Mouse (Mus musculus) embryonic facial prominence, embryonic 11.5 days (tissue): ENCODE results near the gene Traf4. TPM values are rescaled to one million over a fixed set of nuclear protein-coding genes. Genes with fewer than 3 reads are reported as not detected.

Experiments
- ATAC-seq: fragments of 200-750 bp; cut with Nextera tagmentation; replicated peaks from 2 replicates; pipeline ENCODE4 v1.8.0; 2017; ENCODE audit warnings: low read depth; ENCODE audit not compliant: insufficient number of reproducible peaks, low FRiP score, low TSS enrichment
- DNase-seq: peaks from one replicate; pipeline ENCODE4 v3.0.0-alpha.2; 2015; ENCODE audit warnings: low spot score
- H3K27ac ChIP-seq: fragments of 300-500 bp; sonication (generic); replicated peaks from 2 replicates; pipeline ENCODE4 v1.5.1; 2014; ENCODE audit warnings: mild to moderate bottlenecking, low read depth, low read length, control low read depth
- H3K27me3 ChIP-seq: fragments of 300-500 bp; sonication (generic); 2 replicates; pipeline ENCODE4 v1.6.1; 2014; ENCODE audit warnings: mild to moderate bottlenecking, low read length, moderate library complexity, mixed read lengths; ENCODE audit not compliant: control insufficient read depth, insufficient read depth
- H3K36me3 ChIP-seq: fragments of 300-500 bp; sonication (generic); replicated peaks from 2 replicates; pipeline ENCODE4 v1.6.1; 2014; ENCODE audit warnings: low read depth, mild to moderate bottlenecking, low read length, moderate library complexity, mixed read lengths; ENCODE audit not compliant: control insufficient read depth, insufficient read depth
- H3K4me1 ChIP-seq: fragments of 300-500 bp; sonication (generic); 2 replicates; pipeline ENCODE4 v1.6.1; 2014; ENCODE audit warnings: low read length, mixed read lengths; ENCODE audit not compliant: control insufficient read depth, insufficient read depth
- H3K4me2 ChIP-seq: fragments of 300-500 bp; sonication (generic); 2 replicates; pipeline ENCODE4 v1.6.1; 2014; ENCODE audit warnings: low read depth, mild to moderate bottlenecking, control low read depth, low read length, moderate library complexity
- H3K4me3 ChIP-seq: fragments of 300-500 bp; sonication (generic); 2 replicates; pipeline ENCODE4 v1.5.1; 2014; ENCODE audit warnings: low read depth, low read length, control low read depth
- H3K9ac ChIP-seq: fragments of 300-500 bp; sonication (generic); replicated peaks from 2 replicates; pipeline ENCODE4 v1.6.1; 2014; ENCODE audit warnings: mild to moderate bottlenecking, control low read depth, low read length
- H3K9me3 ChIP-seq: fragments of 300-500 bp; sonication (generic); replicated peaks from 2 replicates; pipeline ENCODE4 v1.6.1; 2016; ENCODE audit warnings: mild to moderate bottlenecking, low read length, inconsistent platforms, mixed read lengths; ENCODE audit not compliant: control insufficient read depth
- WGBS: fragments of 180-500 bp; shearing (Covaris S2); extraction: QIAGEN DNeasy Blood & Tissue Kit; methylation state at CpG from one replicate; pipeline ENCODE4 v1.1.7; 2014; 5-methylcytosine and 5-hydroxymethylcytosine counted together
- polyA plus RNA-seq: library from polyadenylated mRNA; unstranded; fragments of >200 nt; fragmentation: Nextera tagmentation; extraction: Ambion mirVana; gene quantifications from 2 replicates; pipeline ENCODE4 v1.2.1, GENCODE M21; 2014

Gene Traf4
- polyA plus RNA-seq, 1 experiment from 2014 or later, result 84.9 TPM

- no peak overlapping the region for H3K4me3 ChIP-seq
- no peak overlapping the region for H3K27ac ChIP-seq
- no peaks in the 10 kb centered on the region for H3K27me3 ChIP-seq
- H3K9ac ChIP-seq, result no peak overlapping the region
- 57% methylated on average over 6 of the region's 6 CpGs for WGBS
- no peaks in the 10 kb centered on the region for H3K9me3 ChIP-seq
- H3K36me3 ChIP-seq, result peaks cover 6% of the 10 kb centered on the region
- H3K4me2 ChIP-seq, result no peak overlapping the region
- ATAC-seq (no peak), DNase-seq (no peak)
- H3K4me1 ChIP-seq, result peaks cover 9% of the 10 kb centered on the region
Observed at GRCm38 (mm10) chr11:78166640-78167039, 1.3 kb upstream of the Traf4 start.

- WGBS, result 30% methylated on average over 4 of the region's 4 CpGs
- ATAC-seq (no peak), DNase-seq (no peak)
- H3K9ac ChIP-seq, result no peak overlapping the region
- peak overlapping the region; percentile 90 for H3K4me2 ChIP-seq
- H3K4me1 ChIP-seq, result peaks cover 9% of the 10 kb centered on the region
- H3K27ac ChIP-seq, result peak overlapping the region; percentile 63; the same call in 1 of the 2 replicates
- H3K9me3 ChIP-seq, result no peaks in the 10 kb centered on the region
- H3K36me3 ChIP-seq, result peaks cover 10% of the 10 kb centered on the region
- H3K27me3 ChIP-seq, result no peaks in the 10 kb centered on the region
- H3K4me3 ChIP-seq, result peak overlapping the region; percentile 100; the same call in 1 of the 2 replicates
Observed at GRCm38 (mm10) chr11:78166161-78166560, 772 bp upstream of the Traf4 start.

GRCm38 (mm10) chr11:78165761-78166109 is 346 bp upstream of the Traf4 start:
- no peaks in the 10 kb centered on the region for H3K27me3 ChIP-seq
- peak overlapping the region; percentile 100 for H3K4me3 ChIP-seq
- peaks cover 9% of the 10 kb centered on the region for H3K4me1 ChIP-seq
- ATAC-seq, result peak; percentile 32
- peaks cover 11% of the 10 kb centered on the region for H3K36me3 ChIP-seq
- peak overlapping the region; percentile 99 for H3K9ac ChIP-seq
- H3K27ac ChIP-seq, result peak overlapping the region; percentile 63
- H3K9me3 ChIP-seq, result no peaks in the 10 kb centered on the region
- H3K4me2 ChIP-seq, result peak overlapping the region; percentile 90
- whole genome bisulfite sequencing, result 3% methylated on average over 16 of the region's 16 CpGs
- no peak for DNase-seq

GRCm38 (mm10) chr11:78164604-78164923 is 825 bp downstream of the Traf4 start:
- Histone ChIP-seq H3K9me3 (no peaks in the 10 kb centered on the region), H3K4me1 (peaks cover 9% of the 10 kb centered on the region), H3K27ac (peak overlapping the region; percentile 98), H3K4me2 (peak overlapping the region; percentile 90), H3K9ac (peak overlapping the region; percentile 99), H3K4me3 (peak overlapping the region; percentile 100), H3K36me3 (peaks cover 21% of the 10 kb centered on the region), H3K27me3 (no peaks in the 10 kb centered on the region)
- under 1% methylated on average over 14 of the region's 14 CpGs for WGBS
- no peak for ATAC-seq
- no peak for DNase-seq

GRCm38 (mm10) chr11:78163681-78164603 is 1.4 kb downstream of the Traf4 start:
- Histone ChIP-seq H3K27me3 (no peaks in the 10 kb centered on the region), H3K4me2 (peak overlapping the region; percentile 90), H3K27ac (peak overlapping the region; percentile 98), H3K9ac (peak overlapping the region; percentile 99), H3K4me3 (peak overlapping the region; percentile 100), H3K4me1 (peaks cover 9% of the 10 kb centered on the region), H3K36me3 (peaks cover 21% of the 10 kb centered on the region), H3K9me3 (no peaks in the 10 kb centered on the region)
- peak; percentile 93 for DNase-seq
- WGBS, result under 1% methylated on average over 22 of the region's 22 CpGs
- ATAC-seq, result peak; percentile 78

GRCm38 (mm10) chr11:78163045-78163444 is 2.3 kb downstream of the Traf4 start:
- ATAC-seq, result no peak
- H3K36me3 ChIP-seq, result peaks cover 21% of the 10 kb centered on the region
- peak overlapping the region; percentile 98 for H3K27ac ChIP-seq
- H3K9me3 ChIP-seq, result no peaks in the 10 kb centered on the region
- no peaks in the 10 kb centered on the region for H3K27me3 ChIP-seq
- WGBS, result 43% methylated on average over 2 of the region's 2 CpGs
- peak overlapping the region; percentile 90 for H3K4me2 ChIP-seq
- no peak for DNase-seq
- H3K4me1 ChIP-seq, result peaks cover 9% of the 10 kb centered on the region
- H3K4me3 ChIP-seq, result peak overlapping the region; percentile 100
- peak overlapping the region; percentile 99 for H3K9ac ChIP-seq

GRCm38 (mm10) chr11:78162504-78162903 is 2.9 kb downstream of the Traf4 start:
- Histone ChIP-seq H3K36me3 (peaks cover 21% of the 10 kb centered on the region), H3K27ac (no peak overlapping the region), H3K9me3 (no peaks in the 10 kb centered on the region), H3K27me3 (no peaks in the 10 kb centered on the region), H3K9ac (peak overlapping the region; percentile 6; the same call in 1 of the 2 replicates), H3K4me3 (0 out of 2 replicates have a peak overlapping the region, but pooled peaks have one; percentile 9), H3K4me2 (peak overlapping the region; percentile 90; the same call in 1 of the 2 replicates), H3K4me1 (peaks cover 9% of the 10 kb centered on the region)
- ATAC-seq, result no peak
- WGBS, result 47% methylated on average over 6 of the region's 6 CpGs
- DNase-seq, result no peak

GRCm38 (mm10) chr11:78161968-78162367 is 3.4 kb downstream of the Traf4 start:
- Histone ChIP-seq H3K27me3 (no peaks in the 10 kb centered on the region), H3K27ac (no peak overlapping the region), H3K9ac (0 out of 2 replicates have a peak overlapping the region, but pooled peaks have one; percentile 6), H3K4me1 (peaks cover 9% of the 10 kb centered on the region), H3K9me3 (no peaks in the 10 kb centered on the region), H3K4me3 (no peak overlapping the region), H3K4me2 (peak overlapping the region; percentile 2; the same call in 1 of the 2 replicates), H3K36me3 (peaks cover 21% of the 10 kb centered on the region)
- ATAC-seq (no peak), DNase-seq (no peak)
- 47% methylated on average over 4 of the region's 4 CpGs for WGBS
